Mouse (Mus musculus) heart, postnatal 14 days (tissue): ENCODE measurements at regions not wholly inside any gene's neighbourhood (a gene's known extent, or its start where the extent isn't known, plus 50 kb on each side); places are given as distances from the start of the nearest gene placed in this dataset.

Experiments
- DNase-seq, 2 experiments: peaks; one replicate each; pipeline ENCODE4 v3.0.0; 2021 to 2022
- intact Hi-C: fragments of 180-260 bp; cut with DNase I; formaldehyde crosslinking; loops from one replicate; pipeline ENCODE4 v1.15.1; 2025

DNA sequence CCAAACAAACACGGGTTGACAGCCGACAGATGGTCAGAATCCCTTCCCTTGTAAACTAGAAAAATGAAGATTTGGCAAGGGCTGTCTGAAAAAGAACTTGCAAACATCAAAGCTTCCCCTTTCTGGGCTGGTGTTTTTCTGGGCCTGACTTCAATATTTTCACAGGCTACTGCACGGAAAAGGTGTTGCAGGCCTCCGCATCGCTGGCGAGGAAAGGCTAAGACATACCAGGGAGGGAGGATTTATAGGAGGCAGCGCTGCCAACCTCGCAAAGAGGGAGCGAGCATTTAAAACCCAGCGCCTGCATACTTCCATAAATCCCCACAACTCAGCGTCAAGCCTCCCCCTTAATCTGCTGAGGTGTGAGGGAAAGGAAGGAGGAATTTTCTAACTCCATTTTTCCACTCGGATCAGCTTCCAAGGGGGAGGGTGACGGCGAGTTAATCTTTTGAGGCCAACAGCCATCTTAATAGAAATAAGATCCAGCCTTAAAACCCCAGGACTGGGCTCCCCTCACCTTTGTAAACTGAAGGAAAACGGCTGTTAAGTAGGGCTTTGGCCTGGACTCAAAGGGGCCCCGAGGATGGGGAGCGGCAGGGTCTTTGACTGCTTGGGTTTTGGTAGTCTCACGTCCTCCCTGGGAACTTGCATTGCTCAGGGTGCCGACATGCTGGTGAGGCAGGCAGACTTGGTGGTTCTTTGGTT is 199.9 kb downstream of the Rplp1 start:
- intact Hi-C loops = no loop called here
- no peak for DNase-seq

DNA sequence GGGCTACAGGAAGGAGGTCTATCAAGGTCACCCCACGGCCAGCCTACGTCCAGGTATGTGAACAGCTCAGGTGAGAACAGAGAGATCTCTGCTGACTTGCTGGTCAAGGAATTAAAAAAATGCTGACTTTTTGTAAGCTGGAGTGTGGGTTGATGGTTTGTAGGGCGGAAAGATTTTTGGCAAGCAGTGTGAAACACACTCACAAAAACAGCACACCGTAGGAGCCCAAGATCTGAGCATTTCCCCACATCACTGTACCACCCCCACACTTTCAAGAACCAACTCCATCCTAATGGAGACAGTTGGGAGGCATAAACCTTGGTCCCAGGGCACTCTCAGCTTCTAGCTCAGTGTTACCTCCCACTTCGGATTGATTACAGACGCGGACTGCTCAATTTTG is 200.5 kb downstream of the Rplp1 start:
- no peak for DNase-seq
- intact Hi-C loops = no loop called here

DNA sequence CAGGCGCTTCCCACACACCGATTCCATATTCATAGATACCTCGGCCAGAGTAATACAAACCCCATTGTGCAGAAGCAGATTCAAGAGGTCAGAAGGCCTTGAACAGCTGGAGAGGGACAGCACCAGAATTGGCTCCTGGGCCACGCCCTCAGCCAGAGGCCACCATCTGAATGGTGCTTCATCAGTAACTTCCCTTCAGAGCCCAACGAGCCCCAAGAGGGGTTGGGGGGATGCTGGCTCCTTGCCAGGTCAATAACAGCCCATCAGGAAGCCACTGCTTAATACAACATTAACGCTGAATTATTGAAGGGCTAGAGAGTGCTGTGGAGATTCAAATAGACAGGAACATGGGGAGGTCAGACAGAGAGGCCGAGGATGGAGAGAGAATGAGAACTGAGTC is 203.0 kb downstream of the Rplp1 start:
- intact Hi-C loops = no loop called here

DNA sequence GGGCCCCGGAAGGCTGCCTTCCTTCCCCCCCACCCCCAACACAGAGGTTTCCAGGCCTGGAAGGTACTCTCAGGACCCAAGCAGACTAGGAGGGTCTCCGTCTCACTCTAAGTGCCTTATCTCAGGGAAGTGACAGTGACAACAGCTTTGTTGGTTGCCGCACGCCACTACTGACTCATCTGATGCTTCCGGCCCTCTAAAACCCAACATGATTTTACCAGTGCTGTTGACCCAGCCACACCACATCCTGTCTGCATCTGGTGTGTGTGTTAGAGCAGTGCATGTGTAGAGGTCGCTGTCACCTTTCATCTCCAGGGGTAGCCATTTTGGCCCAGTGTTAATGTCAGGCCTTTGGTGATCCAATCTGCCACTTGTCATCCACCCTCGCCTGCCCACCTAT is 206.5 kb downstream of the Rplp1 start:
- intact Hi-C loops = no loop called here
- no peak for DNase-seq

More for the DNA sequence above, 203.0 kb downstream of the Rplp1 start:
- no peak for DNase-seq

DNA sequence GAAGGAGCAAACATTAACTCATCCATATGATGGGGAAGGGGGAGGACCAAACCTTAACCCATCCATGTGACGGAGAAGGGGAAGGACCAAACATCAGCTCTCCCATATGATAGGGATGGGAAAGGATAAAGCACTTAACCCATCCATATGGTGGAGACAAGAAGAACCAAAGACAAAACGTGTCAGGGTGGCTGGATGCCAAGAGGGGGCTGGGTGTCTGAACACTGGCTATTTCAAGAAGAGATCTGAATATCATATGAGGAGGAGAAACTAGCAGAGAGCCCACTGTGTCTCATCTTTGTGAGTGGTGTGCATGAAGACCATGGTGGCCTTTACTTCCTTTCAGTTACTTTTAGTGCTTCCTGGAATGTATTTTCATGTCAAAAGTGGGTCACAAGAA is 207.0 kb downstream of the Rplp1 start:
- intact Hi-C loops = no loop called here
- no peak for DNase-seq

DNA sequence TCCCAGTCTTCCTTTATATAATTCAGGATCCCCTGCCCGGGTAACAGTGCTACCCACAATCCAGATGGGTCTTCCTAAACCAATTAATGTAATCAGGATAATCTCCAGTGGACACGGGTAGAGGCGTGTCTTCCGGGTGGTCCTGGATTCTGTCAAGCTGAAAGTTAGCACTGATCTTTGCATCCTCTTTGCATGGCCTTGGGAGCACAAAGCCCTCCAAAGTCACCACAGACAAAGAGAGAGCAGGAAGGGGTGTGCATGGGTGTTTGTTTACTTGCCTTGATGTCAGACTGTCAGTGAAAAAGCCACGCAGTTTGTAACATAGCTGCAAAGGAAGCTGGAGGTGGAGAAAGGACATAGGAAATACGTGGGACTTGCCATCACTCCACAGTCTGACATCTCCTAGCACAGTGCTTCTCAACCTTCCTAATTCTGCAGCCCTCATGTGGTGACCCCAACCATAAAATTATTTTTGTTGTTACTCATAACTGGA is 208.0 kb downstream of the Rplp1 start:
- intact Hi-C loops = no loop called here

DNA sequence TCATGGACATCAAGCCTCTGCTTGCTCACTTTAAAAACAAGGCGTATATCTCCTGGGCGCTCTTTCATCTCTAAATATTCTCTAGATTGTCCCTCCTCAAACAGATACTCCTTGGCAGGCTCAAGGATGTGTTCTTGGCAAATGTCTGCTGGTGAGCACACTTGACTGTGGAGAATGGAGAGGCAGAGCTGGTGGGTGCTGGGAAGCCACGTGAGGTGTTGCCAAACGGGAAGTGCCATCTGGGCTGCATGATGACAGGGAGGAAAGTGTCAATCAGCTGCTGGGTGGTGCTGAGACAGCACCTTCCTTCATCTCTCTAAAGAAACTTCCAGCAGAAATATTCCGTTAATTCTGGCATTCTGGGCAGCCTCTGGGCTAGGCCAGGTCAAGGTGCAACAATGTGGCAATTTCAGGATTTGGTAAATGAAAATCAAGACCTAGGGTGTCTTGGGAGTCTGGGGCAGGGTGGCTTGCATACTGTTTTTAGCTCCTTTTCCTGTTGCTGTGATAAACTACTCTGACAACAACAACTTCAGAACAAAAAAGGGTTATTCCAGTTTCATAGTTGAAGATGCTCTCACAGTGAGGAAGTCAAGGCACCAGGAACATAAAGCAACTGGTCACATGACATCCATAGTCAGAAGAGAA is 208.6 kb downstream of the Rplp1 start:
- DNase-seq = peak; percentile 15 to 23
- intact Hi-C loops = no loop called here

More for the DNA sequence above, 208.0 kb downstream of the Rplp1 start:
- no peak for DNase-seq

DNA sequence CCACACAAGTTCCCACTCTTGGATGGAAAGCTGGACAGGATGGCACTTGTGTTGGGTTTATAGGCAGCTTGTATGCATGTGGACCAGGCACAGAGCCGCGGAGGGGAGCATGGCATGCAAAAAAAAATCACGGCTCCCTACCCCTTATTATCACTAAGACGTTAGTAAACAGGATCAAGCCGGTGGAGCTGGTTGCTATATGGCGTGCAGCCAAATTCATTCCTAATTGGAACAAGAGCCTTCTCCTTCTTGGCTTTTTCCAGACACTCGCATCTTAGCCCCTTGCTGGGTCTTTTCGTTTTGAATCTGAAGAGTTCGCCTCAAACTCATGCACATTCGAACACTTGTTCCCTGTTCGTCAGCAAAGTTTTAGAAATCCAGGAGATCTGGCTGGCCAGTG is 211.0 kb downstream of the Rplp1 start:
- intact Hi-C loops = no loop called here
- no peak for DNase-seq

DNA sequence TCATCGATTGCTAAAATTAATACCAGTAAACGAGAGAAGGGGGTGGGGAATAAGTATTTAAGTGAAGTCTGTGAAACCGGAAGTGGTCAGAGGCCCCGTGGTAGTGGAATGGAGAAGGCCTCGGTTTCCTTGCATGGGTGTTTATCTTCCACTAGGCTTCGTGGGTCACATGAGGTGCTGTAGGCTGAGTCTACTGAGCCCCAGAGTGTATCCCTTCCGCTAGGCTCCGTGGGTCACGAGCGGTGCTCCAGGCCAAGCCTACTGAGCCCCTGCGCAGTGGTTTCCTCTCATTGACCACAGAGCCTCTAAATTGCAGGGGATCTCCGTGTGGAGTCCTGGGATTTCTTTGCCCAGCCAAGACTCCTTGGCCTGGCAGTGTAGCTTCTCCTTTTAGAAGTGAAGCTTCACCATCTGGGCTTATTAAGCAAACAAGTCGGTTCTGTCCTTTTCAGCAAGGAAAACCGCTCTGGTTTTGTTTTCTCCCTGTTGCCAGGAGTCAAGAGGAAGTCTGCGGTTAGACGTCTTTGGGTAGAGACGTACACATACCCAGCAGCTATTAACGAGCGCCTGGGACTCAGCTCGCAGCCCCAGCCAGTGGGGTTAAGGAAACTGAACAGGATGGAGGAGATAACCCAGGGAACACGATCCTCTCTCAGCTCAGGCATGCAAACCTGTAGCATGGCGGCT is 211.9 kb downstream of the Rplp1 start:
- intact Hi-C loops = no loop called here

DNA sequence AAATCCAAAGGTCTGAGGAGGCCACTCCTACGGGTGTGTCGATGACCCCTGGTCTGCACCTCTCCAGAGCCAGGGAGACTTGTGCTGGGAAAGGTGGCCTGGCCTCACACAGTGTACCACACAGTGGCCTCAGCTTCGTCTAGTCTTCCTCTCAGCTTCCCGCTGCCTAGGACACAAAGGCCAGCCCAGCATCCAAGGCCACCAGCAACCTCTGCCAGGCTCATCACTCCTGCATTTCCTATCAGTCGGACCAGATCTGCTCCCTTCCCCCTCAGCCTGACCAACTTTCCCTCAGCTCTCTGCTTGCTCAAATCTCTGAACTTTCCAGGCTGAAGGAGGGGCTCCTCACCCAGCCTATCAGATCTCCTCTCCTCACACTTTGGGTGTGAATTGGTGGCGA is 213.8 kb downstream of the Rplp1 start:
- intact Hi-C loops = no loop called here
- DNase-seq = no peak

More for the DNA sequence above, 211.9 kb downstream of the Rplp1 start:
- DNase-seq = peak; percentile 14 to 16

DNA sequence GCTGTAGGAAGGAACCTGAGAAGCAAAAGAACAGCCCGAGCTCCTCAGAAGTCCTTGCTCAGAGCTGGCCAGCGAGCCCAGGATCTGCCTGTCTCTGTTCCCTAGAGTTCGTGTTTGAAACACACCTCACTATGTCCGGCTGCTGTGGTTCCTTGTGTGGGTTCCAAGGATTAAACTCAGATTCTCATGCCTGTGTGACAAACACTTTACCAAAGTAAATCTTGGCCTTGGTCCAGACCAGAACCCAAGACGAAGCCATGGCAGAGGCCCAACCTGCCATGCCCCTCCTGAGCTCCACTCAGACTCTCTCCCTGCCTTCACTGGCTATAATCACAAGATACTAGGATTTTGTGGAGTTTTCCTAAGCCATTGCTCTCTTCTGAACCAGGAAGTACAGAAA is 214.7 kb downstream of the Rplp1 start:
- intact Hi-C loops = loop anchor here (2.0 to 5.0 kb wide), 3 partner anchors 327 to 677 kb away; partner anchors contain the start of gene Tle3
- no peak for DNase-seq

DNA sequence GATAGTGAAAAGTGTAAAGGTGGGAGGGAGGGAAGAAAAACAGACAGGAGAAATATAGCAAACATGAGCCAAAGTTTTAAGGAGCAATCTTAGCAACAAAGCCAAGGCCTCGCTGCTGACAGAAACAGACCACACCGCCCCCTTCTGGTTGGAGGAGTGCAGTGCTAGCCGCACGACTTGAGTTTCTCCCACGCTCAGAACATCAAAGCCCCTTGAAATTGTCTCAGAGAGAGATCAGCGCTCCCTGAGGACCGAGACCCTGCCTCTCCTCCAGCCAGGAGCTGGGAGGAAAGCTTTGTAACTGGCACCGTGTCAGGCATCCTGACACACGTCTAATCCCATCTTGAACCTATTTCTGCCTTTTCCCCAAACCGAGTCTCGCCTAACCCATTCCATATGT is 216.4 kb downstream of the Rplp1 start:
- DNase-seq = peak; percentile 74 to 84
- intact Hi-C loops = loop anchor here (2.0 to 5.0 kb wide), 4 partner anchors 326 to 803 kb away; partner anchors contain the start of gene Tle3

DNA sequence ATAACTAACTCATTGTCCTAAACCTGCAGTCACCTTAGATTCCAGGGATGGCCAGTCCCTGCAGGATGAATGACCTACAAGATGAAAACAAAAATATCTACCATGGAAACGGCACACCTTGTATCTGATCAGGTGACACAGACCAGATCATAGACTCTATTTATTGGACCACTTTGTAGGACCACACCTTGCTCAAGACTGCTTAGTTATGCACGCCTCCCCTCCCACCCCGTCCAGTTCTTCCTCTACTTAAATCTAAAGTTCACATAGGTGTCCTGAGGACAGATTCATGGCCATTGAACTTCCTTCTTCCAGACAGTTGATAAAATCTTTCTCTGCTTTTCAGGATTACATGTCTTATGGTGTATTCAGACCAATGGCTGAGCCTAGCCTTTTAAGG is 217.5 kb downstream of the Rplp1 start:
- DNase-seq = no peak
- intact Hi-C loops = loop anchor here (2.0 to 5.0 kb wide), 3 partner anchors 325 to 802 kb away; partner anchors contain the start of gene Tle3

DNA sequence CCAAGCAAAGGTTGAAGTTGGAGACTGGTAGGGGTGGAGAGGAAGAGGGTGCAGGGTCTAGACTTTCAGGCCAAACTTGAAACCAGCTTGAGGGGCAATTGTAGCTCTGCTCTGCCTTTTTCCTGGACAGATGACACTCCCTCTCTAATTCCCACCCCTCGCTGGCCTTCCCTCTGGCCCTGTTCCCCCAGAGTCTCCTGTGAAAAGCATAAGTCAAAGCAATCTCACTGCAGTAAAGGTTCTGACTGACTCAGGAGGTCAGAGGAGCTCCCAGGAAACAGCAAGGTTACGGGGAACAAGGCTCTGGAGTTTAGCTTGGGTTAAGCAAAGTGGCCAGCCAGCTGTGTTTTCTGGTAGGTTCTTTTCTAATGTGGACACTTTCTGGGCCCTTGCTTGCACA is 218.5 kb downstream of the Rplp1 start:
- no peak for DNase-seq
- intact Hi-C loops = loop anchor here (2.0 to 5.0 kb wide), 3 partner anchors 324 to 801 kb away; partner anchors contain the start of gene Tle3

DNA sequence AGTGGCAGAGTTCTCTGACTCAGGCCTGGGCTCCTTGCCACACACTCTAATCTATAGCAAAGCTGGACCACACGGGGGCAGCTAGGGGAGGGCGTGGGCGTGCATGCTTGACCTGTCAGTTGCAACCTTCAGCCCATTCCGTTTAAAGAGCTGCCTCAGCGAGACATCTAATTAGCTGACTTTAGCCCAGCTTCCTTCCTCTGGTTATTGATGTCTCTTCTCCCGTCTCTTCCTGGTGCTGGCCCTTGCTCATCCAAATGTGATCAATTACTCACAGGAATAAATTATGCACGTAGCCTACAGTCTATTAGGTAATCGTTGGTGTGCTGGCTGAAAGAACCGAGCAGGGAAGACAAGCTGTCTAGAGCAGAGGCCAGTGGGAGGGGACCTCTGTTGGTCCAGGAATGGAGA is 219.0 kb downstream of the Rplp1 start:
- intact Hi-C loops = loop anchor here (5.0 kb wide), 2 partner anchors 323 to 673 kb away; partner anchors contain the start of gene Tle3
- peak; percentile 22 to 31 for DNase-seq

DNA sequence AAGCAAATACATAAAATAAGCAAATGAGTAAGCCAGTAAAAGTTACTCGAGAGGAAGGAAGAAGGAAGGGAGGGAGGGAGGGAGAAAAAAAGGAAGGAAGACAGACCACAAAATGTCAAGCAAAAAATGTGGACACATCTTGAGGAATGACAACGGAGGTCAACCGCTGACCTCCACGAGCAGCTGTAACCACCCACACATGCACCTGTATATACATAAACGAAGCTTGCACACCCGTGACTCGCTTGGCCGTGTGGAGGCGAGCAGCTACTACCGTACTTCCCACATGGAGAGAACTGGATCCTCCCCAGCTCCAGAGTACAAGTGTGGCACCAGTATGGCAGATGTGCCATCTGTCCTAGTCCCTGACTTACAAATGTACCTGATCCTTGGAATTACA is 220.1 kb downstream of the Rplp1 start:
- no peak for DNase-seq
- intact Hi-C loops = no loop called here

DNA sequence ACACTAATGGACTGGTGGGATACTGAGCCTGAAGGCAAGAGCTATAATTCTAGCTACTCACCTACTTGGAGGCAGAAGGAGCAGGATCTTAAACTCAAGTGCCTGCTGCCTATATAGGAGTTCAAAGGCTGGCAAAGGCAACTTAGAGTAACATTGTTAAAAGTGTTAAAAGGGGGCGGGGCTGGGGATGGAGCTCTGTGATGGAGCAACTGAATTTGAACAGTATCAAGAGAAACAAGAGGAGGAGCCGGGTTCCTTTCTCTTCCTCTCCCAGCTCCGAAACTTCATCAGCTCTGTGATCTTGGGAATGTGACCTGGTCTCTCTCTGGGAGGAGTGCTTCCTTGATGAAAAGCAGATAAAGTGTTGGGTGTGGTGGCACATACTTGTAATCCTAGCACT is 223.6 kb downstream of the Rplp1 start:
- intact Hi-C loops = no loop called here
- no peak for DNase-seq

DNA sequence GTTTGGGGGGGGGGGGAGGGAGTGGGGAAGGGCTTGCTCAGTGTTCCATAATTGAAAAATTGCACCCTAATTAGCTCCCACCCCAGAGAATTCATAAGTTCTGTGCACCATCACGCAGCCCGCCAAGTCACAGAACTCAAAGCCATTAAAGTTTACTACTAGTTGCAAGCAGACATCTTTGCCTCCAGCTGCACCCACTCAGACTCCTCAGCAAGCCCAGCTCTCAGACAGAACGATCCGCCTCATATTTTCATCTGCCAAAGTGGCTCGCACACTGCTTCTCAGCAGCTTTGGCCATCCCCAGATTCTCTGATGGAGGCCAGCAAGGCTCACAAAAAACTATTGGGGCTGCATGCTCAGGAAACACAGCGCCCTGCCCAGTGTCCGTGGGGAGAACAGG is 224.4 kb downstream of the Rplp1 start:
- intact Hi-C loops = no loop called here
- peak; percentile 44 to 60 for DNase-seq

DNA sequence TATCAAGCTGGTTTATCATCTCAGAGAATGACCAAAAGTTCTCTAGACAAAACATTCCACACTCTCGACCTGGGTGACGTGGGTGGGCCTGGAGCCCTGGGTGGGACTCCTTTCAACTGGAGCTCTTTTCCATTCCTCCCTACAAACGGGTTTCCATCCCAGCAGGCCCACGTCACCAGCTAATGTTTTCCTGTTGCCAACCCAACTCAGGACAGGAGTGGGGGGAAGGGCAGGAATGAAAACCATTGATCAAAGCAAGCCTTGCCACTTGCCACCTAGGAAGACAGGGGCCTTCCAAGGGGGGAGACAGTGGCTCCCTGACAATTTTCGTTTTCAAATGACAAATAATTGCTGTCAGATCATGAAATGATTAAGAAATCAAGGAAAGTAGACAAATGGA is 224.8 kb downstream of the Rplp1 start:
- no peak for DNase-seq
- intact Hi-C loops = no loop called here

DNA sequence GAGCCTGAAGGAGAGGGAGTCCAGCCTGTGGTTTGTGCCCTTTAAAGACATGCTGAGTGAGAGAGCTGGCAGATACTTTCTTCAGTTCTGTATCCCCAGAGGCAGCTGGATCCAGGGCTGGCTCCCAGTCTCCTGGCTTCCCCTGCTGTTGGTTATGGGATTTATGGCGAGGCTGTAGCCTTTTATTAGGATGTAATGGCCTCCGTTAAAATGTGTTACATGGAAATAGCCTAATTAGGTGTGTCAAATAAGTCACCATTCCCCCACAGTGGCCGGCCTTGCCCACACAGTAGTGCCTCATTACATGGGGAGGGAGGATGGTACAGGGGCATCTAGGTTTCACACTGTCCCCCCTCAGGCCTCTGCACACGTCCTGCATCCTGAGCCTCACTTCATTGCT is 230.8 kb downstream of the Rplp1 start:
- intact Hi-C loops = no loop called here
- no peak for DNase-seq

DNA sequence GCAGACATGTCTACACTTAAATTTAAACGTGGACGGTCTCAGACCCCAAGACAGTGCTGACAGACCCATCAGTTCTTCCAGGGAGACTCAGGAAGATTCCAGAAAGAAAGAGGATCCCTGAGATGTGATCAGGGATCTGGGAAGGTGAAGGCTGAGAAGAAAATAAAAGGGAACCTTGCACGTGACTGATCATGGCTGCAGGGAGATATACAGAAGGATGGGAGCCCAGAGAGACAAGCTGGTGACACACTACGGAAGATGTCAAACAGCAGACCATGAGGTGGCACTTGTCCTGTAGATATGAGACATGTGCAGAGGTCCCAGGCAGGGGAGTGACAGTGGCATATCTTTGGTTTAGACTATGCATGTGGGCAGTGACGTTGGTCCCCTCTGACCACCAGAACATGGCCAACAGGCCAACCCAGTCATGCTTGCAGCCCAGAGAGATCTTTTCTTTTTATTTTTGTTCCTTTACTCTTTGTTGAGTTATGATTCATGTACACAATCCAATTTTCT is 231.5 kb downstream of the Rplp1 start:
- no peak for DNase-seq
- intact Hi-C loops = no loop called here
